ENCODE assay signal across 9 mouse cellular contexts in the genomic region with DNA sequence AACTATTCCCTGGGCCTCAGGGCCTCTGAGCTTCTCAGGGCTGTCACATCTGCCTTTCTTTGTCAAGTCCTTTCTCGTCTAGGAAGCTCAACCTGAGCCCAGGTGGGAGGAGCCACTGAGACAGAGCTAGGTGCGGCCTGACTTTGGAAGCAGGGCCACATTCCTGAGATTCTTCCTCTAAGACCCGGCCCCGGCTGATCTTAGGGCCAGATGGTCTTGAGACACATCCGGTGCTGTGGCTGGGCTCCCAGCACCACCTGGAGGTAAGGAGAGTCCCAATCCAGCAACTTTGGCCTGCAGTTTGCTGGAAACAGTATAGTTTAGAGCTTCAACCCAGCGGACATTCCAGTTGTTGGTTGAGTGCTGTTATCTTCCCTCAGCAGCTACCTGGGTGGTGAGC. TPM values are rescaled to one million over a fixed set of nuclear protein-coding genes. Genes with fewer than 3 reads are reported as not detected.
A peak's percentile ranks its signal among the peaks of the same experiment; 100 is the strongest.
DNase-seq lines count a peak whose midpoint lies in the region; ATAC-seq lines count a peak whose summit lies in the region.
"Had no signal": no experiment of that assay in that cellular context is flagged by ENCODE, and none has a peak within 500 bp of the region (broad histone marks: within the 10 kb centered on the region; RNA-seq: fewer than 3 reads in every experiment).

No protein-coding gene starts in this region.

- ATAC-seq in hindbrain, embryonic 11.5 days (ENCODE audit: low FRiP score) = no peak
- ATAC-seq in hindbrain, embryonic 12.5 days (ENCODE audit: low FRiP score) = no peak
- no peak; the same call in 1 of the 2 replicates for ATAC-seq in heart, embryonic 16.5 days (replicated peaks; ENCODE audit: extremely low read depth, insufficient read depth, low FRiP score)
- ATAC-seq in limb, embryonic 15.5 days (ENCODE audit: insufficient number of reproducible peaks, low FRiP score, low TSS enrichment, low read depth) = peak; percentile 74

- 13% methylated on average over 6 of the region's 6 CpGs for WGBS in hindbrain, embryonic 11.5 days
- 8% methylated on average over 6 of the region's 6 CpGs for WGBS in hindbrain, embryonic 12.5 days
- WGBS in heart, embryonic 16.5 days = 21% methylated on average over 6 of the region's 6 CpGs
- WGBS in limb, embryonic 15.5 days = 7% methylated on average over 6 of the region's 6 CpGs

- H3K36me3 ChIP-seq in hindbrain, embryonic 11.5 days (ENCODE audit: control insufficient read depth, insufficient read depth, low read length) = no peaks in the 10 kb centered on the region
- no peaks in the 10 kb centered on the region for H3K36me3 ChIP-seq in hindbrain, embryonic 12.5 days
- H3K36me3 ChIP-seq in heart, embryonic 16.5 days (ENCODE audit: control insufficient read depth, insufficient read depth) = no peaks in the 10 kb centered on the region
- H3K36me3 ChIP-seq in limb, embryonic 15.5 days = no peaks in the 10 kb centered on the region
- H3K36me3 ChIP-seq: midbrain, embryonic 12.5 days had no signal

- DNase-seq in hindbrain, embryonic 11.5 days (ENCODE audit: low spot score) = peak; percentile 33
- peak; percentile 22 for DNase-seq in urinary bladder, adult 2 months (ENCODE audit: low spot score)
- no peak for DNase-seq in layer of hippocampus, adult 9-11 months
- DNase-seq in cerebellum, postnatal 10 days = no peak
- DNase-seq in right cerebral cortex, postnatal 25 days = no peak

- no peak overlapping the region for H3K27ac ChIP-seq in hindbrain, embryonic 11.5 days (ENCODE audit: low read depth, low read length)
- H3K27ac ChIP-seq in hindbrain, embryonic 12.5 days = no peak overlapping the region
- H3K27ac ChIP-seq in heart, embryonic 16.5 days (ENCODE audit: low read length) = peak overlapping the region; percentile 21; the same call in 1 of the 2 replicates
- H3K27ac ChIP-seq in limb, embryonic 15.5 days = peak overlapping the region; percentile 51
- H3K27ac ChIP-seq: midbrain, embryonic 12.5 days had no signal

- H3K9ac ChIP-seq in hindbrain, embryonic 11.5 days (ENCODE audit: low read depth, low read length) = 0 out of 2 replicates have a peak overlapping the region, but pooled peaks have one; percentile 31
- no peak overlapping the region for H3K9ac ChIP-seq in hindbrain, embryonic 12.5 days
- no peak overlapping the region for H3K9ac ChIP-seq in heart, embryonic 16.5 days (ENCODE audit: low read length)
- no peak overlapping the region for H3K9ac ChIP-seq in limb, embryonic 15.5 days
- H3K9ac ChIP-seq: midbrain, embryonic 12.5 days had no signal

- H3K4me2 ChIP-seq in hindbrain, embryonic 11.5 days (replicated peaks; ENCODE audit: low read depth, low read length) = no peak overlapping the region
- no peak overlapping the region for H3K4me2 ChIP-seq in hindbrain, embryonic 12.5 days (replicated peaks)
- no peak overlapping the region for H3K4me2 ChIP-seq in heart, embryonic 16.5 days (ENCODE audit: low read depth, low read length)
- no peak overlapping the region for H3K4me2 ChIP-seq in limb, embryonic 15.5 days
- H3K4me2 ChIP-seq: midbrain, embryonic 12.5 days had no signal

- H3K9me3 ChIP-seq in hindbrain, embryonic 11.5 days (ENCODE audit: control insufficient read depth, low read length) = no peaks in the 10 kb centered on the region
- no peaks in the 10 kb centered on the region for H3K9me3 ChIP-seq in hindbrain, embryonic 12.5 days (replicated peaks)
- H3K9me3 ChIP-seq in heart, embryonic 16.5 days (replicated peaks; ENCODE audit: control insufficient read depth, low read length) = no peaks in the 10 kb centered on the region
- H3K9me3 ChIP-seq in limb, embryonic 15.5 days = no peaks in the 10 kb centered on the region
- H3K9me3 ChIP-seq: midbrain, embryonic 12.5 days had no signal

- H3K27me3 ChIP-seq in hindbrain, embryonic 11.5 days (ENCODE audit: control insufficient read depth, insufficient read depth, low read length) = no peaks in the 10 kb centered on the region
- no peaks in the 10 kb centered on the region for H3K27me3 ChIP-seq in hindbrain, embryonic 12.5 days
- no peaks in the 10 kb centered on the region for H3K27me3 ChIP-seq in heart, embryonic 16.5 days (ENCODE audit: control insufficient read depth, insufficient read depth, low read length)
- H3K27me3 ChIP-seq in limb, embryonic 15.5 days = no peaks in the 10 kb centered on the region
- H3K27me3 ChIP-seq: midbrain, embryonic 12.5 days had no signal

- no peaks in the 10 kb centered on the region for H3K4me1 ChIP-seq in hindbrain, embryonic 11.5 days (replicated peaks; ENCODE audit: control insufficient read depth, insufficient read depth, low read length)
- H3K4me1 ChIP-seq in hindbrain, embryonic 12.5 days = no peaks in the 10 kb centered on the region; the same call in 1 of the 2 replicates
- peaks cover 17% of the 10 kb centered on the region for H3K4me1 ChIP-seq in heart, embryonic 16.5 days (ENCODE audit: control insufficient read depth, insufficient read depth, low read length)
- H3K4me1 ChIP-seq in limb, embryonic 15.5 days = peaks cover 20% of the 10 kb centered on the region
- H3K4me1 ChIP-seq: midbrain, embryonic 12.5 days had no signal

- no peak overlapping the region for H3K4me3 ChIP-seq in hindbrain, embryonic 11.5 days (ENCODE audit: low read depth, low read length)
- H3K4me3 ChIP-seq in hindbrain, embryonic 12.5 days = no peak overlapping the region
- H3K4me3 ChIP-seq in heart, embryonic 16.5 days (ENCODE audit: low read length) = no peak overlapping the region
- no peak overlapping the region for H3K4me3 ChIP-seq in limb, embryonic 15.5 days
- H3K4me3 ChIP-seq: midbrain, embryonic 12.5 days had no signal

RNA-seq across cellular contexts. Expression of gene Brd3, which starts 1.9 kb away (rescaled TPM):
- polyA plus RNA-seq in hindbrain, embryonic 11.5 days (2014; fragmentation: Nextera tagmentation; extraction: Ambion mirVana) = 160 and 161 TPM in 2 replicates
- 134 and 141 TPM in 2 replicates for polyA plus RNA-seq in hindbrain, embryonic 12.5 days (2016; fragmentation: Nextera tagmentation; extraction: Ambion mirVana)
- polyA plus RNA-seq in heart, embryonic 16.5 days (2015; fragmentation: Nextera tagmentation; extraction: Ambion mirVana) = 57.1 and 61.0 TPM in 2 replicates
- polyA plus RNA-seq in limb, embryonic 15.5 days (2015; fragmentation: Nextera tagmentation; extraction: Ambion mirVana) = 112 and 116 TPM in 2 replicates
- polyA plus RNA-seq in urinary bladder, adult 2 months (2012; rRNA removed) = 29.8 and 33.0 TPM in 2 replicates

RNA-seq across cellular contexts. Expression of gene Wdr5, which starts 9.4 kb away (rescaled TPM):
- polyA plus RNA-seq in hindbrain, embryonic 11.5 days (2014; fragmentation: Nextera tagmentation; extraction: Ambion mirVana) = 58.6 and 62.5 TPM in 2 replicates
- 51.4 and 55.3 TPM in 2 replicates for polyA plus RNA-seq in hindbrain, embryonic 12.5 days (2016; fragmentation: Nextera tagmentation; extraction: Ambion mirVana)
- polyA plus RNA-seq in heart, embryonic 16.5 days (2015; fragmentation: Nextera tagmentation; extraction: Ambion mirVana) = 32.2 and 34.3 TPM in 2 replicates
- 51.2 and 51.7 TPM in 2 replicates for polyA plus RNA-seq in limb, embryonic 15.5 days (2015; fragmentation: Nextera tagmentation; extraction: Ambion mirVana)
- polyA plus RNA-seq in urinary bladder, adult 2 months (2012; rRNA removed) = 29.1 and 34.4 TPM in 2 replicates

Comparison
In these comparisons a context has a peak if more than half of its experiments do, and no peak if none do; other contexts are left out.
1. DNase-seq: peak in hindbrain, embryonic 11.5 days (single experiment) and urinary bladder, adult 2 months (single experiment); none in layer of hippocampus, adult 9-11 months (single experiment), cerebellum, postnatal 10 days (0 of 2) and right cerebral cortex, postnatal 25 days (single experiment).
2. H3K27ac ChIP-seq: peak in heart, embryonic 16.5 days (single experiment) and limb, embryonic 15.5 days (single experiment); none in hindbrain, embryonic 11.5 days (single experiment) and hindbrain, embryonic 12.5 days (single experiment).